Mouse (Mus musculus) embryonic facial prominence, embryonic 12.5 days (tissue): ENCODE results near the gene Myl9. TPM values are rescaled to one million over a fixed set of nuclear protein-coding genes. Genes with fewer than 3 reads are reported as not detected.
A peak's percentile ranks its signal among the peaks of the same experiment; 100 is the strongest.
"Not testable (repeated sequence)": the region's sequence is repeated elsewhere in the genome, so short reads cannot be mapped to it uniquely, and the experiment has no call there.

Experiments used
- ATAC-seq: fragments of 200-750 bp; cut with Nextera tagmentation; 2 replicates; pipeline ENCODE4 v1.8.0; 2017; ENCODE audit not compliant: insufficient number of reproducible peaks, insufficient read depth, low FRiP score, low TSS enrichment
- H3K27ac ChIP-seq: fragments of 300-500 bp; sonication (generic); 2 replicates; pipeline ENCODE4 v1.5.1; 2016; ENCODE audit warnings: mild to moderate bottlenecking
- H3K27me3 ChIP-seq: fragments of 300-500 bp; sonication (generic); 2 replicates; pipeline ENCODE4 v1.6.1; 2016; ENCODE audit warnings: mild to moderate bottlenecking, moderate library complexity
- H3K36me3 ChIP-seq: fragments of 300-500 bp; sonication (generic); 2 replicates; pipeline ENCODE4 v1.6.1; 2016; ENCODE audit warnings: mild to moderate bottlenecking
- H3K4me1 ChIP-seq: fragments of 300-500 bp; sonication (generic); 2 replicates; pipeline ENCODE4 v1.6.1; 2016
- H3K4me2 ChIP-seq: fragments of 300-500 bp; sonication (generic); replicated peaks from 2 replicates; pipeline ENCODE4 v1.6.1; 2016; ENCODE audit warnings: mild to moderate bottlenecking, moderate library complexity
- H3K4me3 ChIP-seq: fragments of 300-500 bp; sonication (generic); 2 replicates; pipeline ENCODE4 v1.5.1; 2016; ENCODE audit warnings: mild to moderate bottlenecking
- H3K9ac ChIP-seq: fragments of 300-500 bp; sonication (generic); 2 replicates; pipeline ENCODE4 v1.6.1; 2016; ENCODE audit warnings: mild to moderate bottlenecking, moderate library complexity
- H3K9me3 ChIP-seq: fragments of 300-500 bp; sonication (generic); 2 replicates; pipeline ENCODE4 v1.6.1; 2016; ENCODE audit warnings: mild to moderate bottlenecking, moderate library complexity
- WGBS: fragments of 180-500 bp; shearing (Covaris S2); methylation state at CpG from one replicate; pipeline ENCODE4 v1.1.7; 2016; 5-methylcytosine and 5-hydroxymethylcytosine counted together
- polyA plus RNA-seq: library from polyadenylated mRNA; unstranded; fragments of >200 nt; fragmentation: Nextera tagmentation; extraction: Ambion mirVana; gene quantifications from 2 replicates; pipeline ENCODE4 v1.2.1, GENCODE M21; 2016

Gene Myl9
- polyA plus RNA-seq, 1 experiment from 2014 or later: 182 TPM

GRCm38 (mm10) chr2:156814893-156815292 is 39.7 kb downstream of the Myl9 start:
- Histone ChIP-seq H3K27me3 (no peaks in the 10 kb centered on the region), H3K4me3 (no peak overlapping the region), H3K27ac (0 out of 2 replicates have a peak overlapping the region, but pooled peaks have one; percentile 30), H3K36me3 (no peaks in the 10 kb centered on the region), H3K4me1 (peaks cover 14% of the 10 kb centered on the region; the same call in 1 of the 2 replicates), H3K9me3 (no peaks in the 10 kb centered on the region), H3K4me2 (no peak overlapping the region), H3K9ac (no peak overlapping the region)
- no peak for ATAC-seq
- 31% methylated on average over 5 of the region's 5 CpGs for WGBS

- Histone ChIP-seq H3K4me3 (no peak overlapping the region), H3K9me3 (no peaks in the 10 kb centered on the region), H3K36me3 (no peaks in the 10 kb centered on the region), H3K27ac (no peak overlapping the region), H3K27me3 (no peaks in the 10 kb centered on the region), H3K4me1 (peaks cover 14% of the 10 kb centered on the region; the same call in 1 of the 2 replicates), H3K4me2 (no peak overlapping the region), H3K9ac (no peak overlapping the region)
- WGBS: 61% methylated on average over 3 of the region's 3 CpGs
- ATAC-seq: no peak
Observed at GRCm38 (mm10) chr2:156815412-156815811, 40.2 kb downstream of the Myl9 start.

GRCm38 (mm10) chr2:156816116-156816515 is 40.9 kb downstream of the Myl9 start:
- no peaks in the 10 kb centered on the region for H3K27me3 ChIP-seq
- no peak overlapping the region for H3K9ac ChIP-seq
- ATAC-seq: no peak
- H3K36me3 ChIP-seq: no peaks in the 10 kb centered on the region
- H3K27ac ChIP-seq: no peak overlapping the region
- H3K4me2 ChIP-seq: no peak overlapping the region
- WGBS: 61% methylated on average over 1 of the region's 1 CpGs
- H3K4me1 ChIP-seq: peaks cover 14% of the 10 kb centered on the region; the same call in 1 of the 2 replicates
- no peak overlapping the region for H3K4me3 ChIP-seq
- H3K9me3 ChIP-seq: no peaks in the 10 kb centered on the region

DNA sequence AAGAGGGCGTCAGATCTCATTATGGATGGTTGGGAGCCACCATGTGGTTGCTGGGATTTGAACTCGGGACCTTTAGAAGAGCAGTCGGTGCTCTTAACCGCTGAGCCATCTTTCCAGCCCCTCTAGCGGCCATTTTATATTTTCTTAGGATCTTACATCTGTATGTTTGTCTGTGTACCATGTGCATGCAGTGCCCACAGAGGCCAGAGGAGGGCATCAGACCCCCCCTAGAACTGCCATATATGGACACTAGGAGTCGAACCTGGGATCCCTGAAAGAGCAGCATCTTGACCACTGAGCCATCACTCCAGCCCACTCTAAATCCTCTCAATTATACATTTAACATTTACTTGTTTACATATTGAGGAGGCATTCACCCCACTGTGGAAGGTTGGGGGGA is 49.9 kb downstream of the Myl9 start:
- H3K4me2 ChIP-seq, H3K27me3 ChIP-seq, H3K4me1 ChIP-seq, H3K9me3 ChIP-seq, H3K9ac ChIP-seq, ATAC-seq, H3K4me3 ChIP-seq, H3K27ac ChIP-seq: not testable (repeated sequence)
- WGBS: 92% methylated on average over 6 of the region's 6 CpGs
- H3K36me3 ChIP-seq: 0 out of 2 replicates have a peak, but pooled peaks cover 12% of the 10 kb centered on the region

Other genes starting within 250 kb of the Myl9 start
- 41.7 and 42.8 TPM in 2 replicates for gene Aar2, start 227.8 kb upstream of the Myl9 start, polyA plus RNA-seq
- 132 and 137 TPM in 2 replicates for gene Dlgap4, start 161.7 kb upstream of the Myl9 start, polyA plus RNA-seq
- gene Tgif2, start 64.6 kb downstream of the Myl9 start, polyA plus RNA-seq: 89.5 and 95.1 TPM in 2 replicates
- 9.6 and 9.8 TPM in 2 replicates for gene 4930518I15Rik, start 82.5 kb downstream of the Myl9 start, polyA plus RNA-seq
- 188 and 190 TPM in 2 replicates for gene Rab5if, start 87.7 kb downstream of the Myl9 start, polyA plus RNA-seq
- gene Sla2, start 111.8 kb downstream of the Myl9 start, polyA plus RNA-seq: 0.31 TPM in 2 replicates
- 45.3 and 46.1 TPM in 2 replicates for gene Ndrg3, start 216.6 kb downstream of the Myl9 start, polyA plus RNA-seq
- gene Dsn1, start 231.7 kb downstream of the Myl9 start, polyA plus RNA-seq: 45.1 and 49.6 TPM in 2 replicates